Mouse (Mus musculus): Measurements from ENCODE around the gene Bzw1. TPM values are rescaled to one million over a fixed set of nuclear protein-coding genes. Genes with fewer than 3 reads are reported as not detected.
"Not testable (repeated sequence)": the region's sequence is repeated elsewhere in the genome, so short reads cannot be mapped to it uniquely, and the experiment has no call there.

Bzw1 gene
- 100 to 1,000 TPM in 1 of 2 experiments, 10 to 100 TPM in 1; 91.1 to 104 TPM for total RNA-seq (2021)
- long read RNA-seq, experiment 1, transcript Bzw1-201 (12 exons, 3,876 nt), result major isoform, 223 of 235 reads
- long read RNA-seq, experiment 1, partial matches to known transcripts, result 6 of 235 reads
- long read RNA-seq, experiment 1, other reads (novel, unspliced or antisense), result 6 of 235 reads
- long read RNA-seq, experiment 2, transcript Bzw1-201 (12 exons, 3,876 nt), result major isoform, 191 of 208 reads
- long read RNA-seq, experiment 2, partial matches to known transcripts, result 9 of 208 reads
- long read RNA-seq, experiment 2, other reads (novel, unspliced or antisense), result 8 of 208 reads

GRCm38 (mm10) chr1:58392652-58393283 lies at the start of gene Bzw1:
Bzw1 (plus strand) TSS chr1:58392898.
- peak; percentile 95 for DNase-seq

- DNase-seq, result no peak
Observed at GRCm38 (mm10) chr1:58343861-58344260, 48.8 kb upstream of the Bzw1 start.

DNA sequence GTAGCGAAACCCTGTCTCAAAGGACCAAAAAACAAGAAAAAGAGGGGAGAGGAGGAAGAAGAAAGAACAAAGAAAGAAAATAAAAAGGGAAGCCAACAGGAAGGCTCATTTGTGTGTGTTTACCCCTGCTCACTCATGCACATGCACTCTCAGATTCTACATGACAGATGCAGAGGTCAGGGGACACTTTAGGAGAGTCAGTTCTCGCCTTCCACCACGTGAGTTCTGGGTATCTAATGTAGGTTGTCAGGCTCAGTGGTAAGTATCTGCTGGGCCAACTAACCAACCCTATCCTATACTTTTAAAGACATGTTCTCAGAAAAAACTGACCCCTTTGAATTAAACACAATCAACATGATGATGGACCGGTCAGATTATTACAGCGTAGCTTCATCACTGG lies 48.1 kb upstream of the Bzw1 start:
- DNase-seq, result no peak

DNA sequence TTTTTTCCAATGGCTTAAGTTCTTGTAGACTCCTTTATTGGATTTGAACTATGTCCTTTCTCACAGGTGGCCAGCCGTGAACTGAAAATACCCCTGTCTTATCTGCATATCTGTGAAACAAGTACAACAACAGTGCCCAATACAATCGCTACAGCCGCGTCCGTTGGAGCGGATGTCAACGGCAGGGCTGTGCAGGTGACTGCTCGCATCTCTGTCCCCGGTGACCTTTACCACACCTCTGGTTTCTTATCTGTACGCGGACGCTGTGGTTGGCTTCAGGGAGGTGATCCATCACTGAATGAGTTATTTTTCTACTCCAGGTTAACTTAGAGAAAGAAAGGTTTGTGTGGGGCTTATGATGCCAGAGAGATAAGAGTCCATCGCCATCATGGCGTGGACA lies 46.5 kb upstream of the Bzw1 start:
- no peak for DNase-seq

DNA sequence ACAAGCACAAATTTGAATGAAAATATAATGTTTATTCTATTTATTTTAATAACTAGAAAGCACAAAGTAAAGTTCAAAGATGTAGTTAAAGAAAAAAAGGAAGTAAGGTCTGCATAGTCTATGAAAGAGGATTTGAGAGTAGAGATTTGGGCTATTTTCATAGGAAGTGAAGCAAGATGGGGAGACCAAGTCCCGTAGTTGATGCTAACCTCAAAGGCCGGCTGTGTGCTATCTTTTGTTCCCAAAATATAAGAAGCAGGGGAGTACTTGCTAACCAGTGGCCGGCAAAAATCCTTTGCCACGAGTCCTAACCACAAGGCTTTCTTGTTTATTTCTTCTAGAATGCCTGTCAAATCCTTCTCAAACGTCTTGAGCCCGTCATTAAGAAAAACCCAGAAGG lies 44.0 kb upstream of the Bzw1 start:
- no peak for DNase-seq

DNA sequence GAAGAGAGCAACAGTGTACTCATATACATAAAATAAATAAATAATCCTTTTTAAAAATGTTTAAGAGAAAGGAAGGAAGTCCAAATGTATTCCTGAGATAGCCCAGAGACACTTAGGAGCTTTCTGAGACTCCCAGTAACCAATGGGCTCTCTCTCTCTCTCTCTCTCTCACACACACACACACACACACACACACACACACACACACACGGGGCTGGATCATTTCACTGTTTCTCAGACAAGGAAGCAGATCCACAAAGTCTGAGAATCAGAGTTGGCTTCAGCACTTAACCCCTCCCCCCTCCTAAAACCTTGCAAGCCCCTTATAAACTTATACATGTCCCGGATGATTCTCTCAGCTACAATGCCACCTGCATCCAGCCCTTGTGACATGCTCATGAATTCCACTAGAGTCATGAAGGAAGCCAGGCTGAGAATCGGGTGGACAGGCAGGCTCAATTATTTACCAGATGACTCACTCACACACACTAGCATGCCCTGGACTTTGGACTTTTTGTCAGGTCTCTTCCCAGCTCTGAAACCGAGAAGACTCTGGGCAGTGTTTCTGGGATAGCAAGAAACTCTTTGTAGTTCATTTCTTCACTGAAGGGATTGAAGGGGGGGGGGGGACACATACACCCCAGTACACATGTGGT lies 39.3 kb upstream of the Bzw1 start:
- no peak for DNase-seq

DNA sequence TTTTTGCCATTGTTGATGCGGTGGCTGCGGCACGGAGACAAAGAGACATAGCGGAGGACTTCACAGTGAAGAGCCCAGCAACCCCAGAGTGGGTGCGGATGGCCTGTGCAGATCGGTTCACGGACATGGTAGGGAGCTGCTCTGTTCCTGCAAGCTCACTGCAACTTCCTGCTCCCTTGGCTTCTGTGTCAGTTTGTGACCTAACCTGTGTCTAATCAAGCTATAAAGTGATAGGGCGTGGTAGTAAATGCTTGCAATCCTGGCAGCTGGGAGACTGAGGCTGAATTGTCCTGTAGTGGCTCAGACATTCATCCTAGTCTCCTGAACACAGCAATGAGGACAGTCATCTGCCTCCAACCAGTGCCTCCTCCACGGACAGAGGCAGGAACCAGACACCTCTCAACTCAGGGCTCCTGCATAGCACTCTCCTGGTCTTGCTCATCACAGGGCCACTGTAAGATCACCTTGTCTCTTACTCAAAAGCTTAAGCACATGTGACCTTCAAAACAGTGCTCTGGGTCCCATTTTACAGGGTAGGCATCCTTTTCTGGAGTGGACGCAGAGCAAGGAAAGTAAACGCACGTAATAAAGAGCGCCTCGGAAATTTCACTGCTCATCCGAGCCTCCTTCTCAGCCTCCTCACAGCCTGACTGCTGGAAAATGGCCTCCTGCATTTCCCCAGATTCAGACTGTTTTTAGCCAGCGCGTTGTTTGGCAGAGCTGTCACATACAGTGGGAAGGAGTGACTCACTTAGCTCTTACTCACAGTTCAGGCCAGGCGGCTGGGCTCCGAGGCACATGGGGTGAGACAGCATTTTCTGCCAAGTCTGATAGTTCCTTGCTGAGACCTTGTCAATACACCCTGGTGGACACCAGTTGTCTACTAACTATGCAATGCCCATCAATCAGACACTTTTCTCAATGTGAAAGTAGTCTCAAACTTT lies 33.5 kb upstream of the Bzw1 start:
- DNase-seq, result peak; percentile 49

DNA sequence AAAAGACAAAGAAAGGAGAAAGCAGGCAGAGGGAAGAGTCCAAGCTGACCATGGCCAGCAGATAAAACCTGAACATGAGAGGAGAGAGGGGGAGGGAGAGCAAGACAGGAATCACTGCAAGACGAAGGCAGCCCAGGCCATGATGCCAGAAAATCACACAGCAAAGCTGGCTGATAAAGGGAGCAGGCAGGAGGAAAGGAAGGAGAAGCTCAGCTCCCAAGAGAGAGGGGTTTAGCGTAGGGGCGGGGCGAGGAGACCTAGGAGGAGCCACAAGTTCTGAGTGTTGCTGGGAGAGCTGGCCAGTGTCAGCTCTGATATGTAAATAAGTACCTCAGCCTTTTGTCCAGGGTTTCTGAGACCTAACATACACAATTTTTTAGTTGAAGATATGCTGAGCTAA lies 30.4 kb upstream of the Bzw1 start:
- no peak for DNase-seq

GRCm38 (mm10) chr1:58364551-58364950 lies 28.1 kb upstream of the Bzw1 start:
- no peak for DNase-seq

GRCm38 (mm10) chr1:58365829-58366228 lies 26.9 kb upstream of the Bzw1 start:
- no peak for DNase-seq

GRCm38 (mm10) chr1:58366737-58367471 lies 25.8 kb upstream of the Bzw1 start:
- DNase-seq, result no peak

DNA sequence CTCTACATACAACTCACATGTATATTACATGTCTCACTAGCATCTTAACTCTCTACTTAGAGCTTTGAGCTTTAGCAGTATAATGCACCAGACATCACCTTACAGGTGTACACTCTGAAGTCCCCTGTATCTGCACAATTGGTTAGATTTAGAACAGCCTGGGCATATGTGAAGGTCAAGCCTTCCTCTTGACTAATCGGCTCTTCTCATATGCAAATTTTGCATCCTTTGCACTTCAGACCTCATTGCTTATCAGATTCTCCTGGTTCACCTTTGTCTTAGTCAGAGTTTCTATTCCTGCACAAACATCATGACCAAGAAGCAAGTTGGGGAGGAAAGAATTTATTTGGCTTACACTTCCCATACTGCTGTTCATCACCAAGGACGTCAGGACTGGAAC lies 23.0 kb upstream of the Bzw1 start:
- no peak for DNase-seq

- DNase-seq, result not testable (repeated sequence)
Observed at GRCm38 (mm10) chr1:58374266-58374665, 18.4 kb upstream of the Bzw1 start.

- DNase-seq, result no peak
Observed at GRCm38 (mm10) chr1:58375574-58376147, 17.0 kb upstream of the Bzw1 start.

DNA sequence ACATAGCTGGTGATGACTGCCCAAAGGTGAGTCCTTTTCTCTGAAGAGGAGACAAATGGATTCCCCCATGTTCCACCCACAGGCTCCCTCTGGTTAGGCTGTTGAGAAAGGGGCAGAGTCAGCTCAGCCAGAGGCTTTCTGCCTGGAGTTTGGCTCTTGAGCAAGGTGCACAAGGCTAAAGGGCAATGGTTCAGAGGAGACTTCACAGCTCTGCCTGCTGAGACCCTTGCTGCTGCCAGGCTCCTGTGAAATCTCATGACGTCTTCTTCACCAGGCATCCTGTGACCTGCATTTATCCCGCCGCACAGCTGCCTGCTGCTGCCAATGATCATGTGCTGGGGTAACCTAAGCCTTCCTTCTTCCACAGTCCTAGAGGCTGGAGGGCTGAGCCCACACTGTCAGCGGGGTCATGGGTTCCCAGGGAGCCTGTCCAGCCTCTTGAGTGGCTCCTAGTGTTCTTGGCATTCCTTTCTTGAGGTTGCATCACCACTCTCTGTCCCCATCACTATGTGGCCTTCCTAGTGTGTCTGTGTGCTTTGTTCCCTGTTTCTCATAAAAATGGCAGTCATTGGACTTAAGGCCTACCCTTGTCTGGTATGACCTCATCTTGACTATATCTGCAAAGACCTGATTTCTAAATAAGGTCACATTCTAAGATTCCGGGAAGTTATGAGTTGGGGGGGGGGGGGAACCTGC lies 10.0 kb upstream of the Bzw1 start:
- DNase-seq, result no peak

DNA sequence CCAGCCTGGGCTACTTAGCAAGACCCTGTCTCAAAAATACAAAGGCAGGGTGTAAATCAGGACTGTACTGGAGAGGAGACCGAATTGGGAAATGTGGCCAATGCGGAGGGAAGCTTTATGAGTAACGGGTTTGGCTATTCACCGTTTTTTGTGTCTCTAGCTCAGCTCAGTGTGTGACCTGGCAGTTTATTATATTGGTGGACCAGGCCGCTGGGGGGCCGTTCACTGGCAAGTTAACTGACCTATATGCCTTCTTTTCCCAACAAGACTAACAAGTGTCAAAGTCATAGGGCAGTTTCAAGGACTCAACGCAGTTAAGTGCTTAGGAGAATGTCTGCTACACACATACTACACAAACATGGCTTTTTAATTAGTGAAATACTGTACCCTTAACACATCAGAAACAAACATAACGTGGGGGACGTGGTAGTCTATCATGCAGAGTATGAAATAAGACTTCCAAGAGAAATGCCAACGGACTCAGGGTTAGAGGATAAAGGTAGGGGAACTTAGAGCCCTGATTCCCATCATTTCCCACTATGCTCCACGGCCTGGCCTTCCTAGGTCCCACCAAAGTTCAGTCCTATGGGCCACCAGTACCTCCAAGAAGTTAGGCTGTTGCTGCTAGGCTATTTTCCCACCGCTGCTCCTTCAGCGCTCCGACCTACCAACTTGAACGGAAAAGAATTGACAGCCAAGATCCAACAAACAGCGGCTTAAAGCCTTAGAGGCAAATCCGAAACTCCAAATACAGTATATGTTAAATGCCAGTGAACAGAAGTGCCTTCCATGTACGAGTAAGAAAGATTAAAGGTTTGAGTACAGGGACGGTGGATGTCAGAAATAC lies 1.1 kb upstream of the Bzw1 start:
- DNase-seq, result no peak

GRCm38 (mm10) chr1:58392268-58392651 lies 438 bp upstream of the Bzw1 start:
- DNase-seq, result no peak

DNA sequence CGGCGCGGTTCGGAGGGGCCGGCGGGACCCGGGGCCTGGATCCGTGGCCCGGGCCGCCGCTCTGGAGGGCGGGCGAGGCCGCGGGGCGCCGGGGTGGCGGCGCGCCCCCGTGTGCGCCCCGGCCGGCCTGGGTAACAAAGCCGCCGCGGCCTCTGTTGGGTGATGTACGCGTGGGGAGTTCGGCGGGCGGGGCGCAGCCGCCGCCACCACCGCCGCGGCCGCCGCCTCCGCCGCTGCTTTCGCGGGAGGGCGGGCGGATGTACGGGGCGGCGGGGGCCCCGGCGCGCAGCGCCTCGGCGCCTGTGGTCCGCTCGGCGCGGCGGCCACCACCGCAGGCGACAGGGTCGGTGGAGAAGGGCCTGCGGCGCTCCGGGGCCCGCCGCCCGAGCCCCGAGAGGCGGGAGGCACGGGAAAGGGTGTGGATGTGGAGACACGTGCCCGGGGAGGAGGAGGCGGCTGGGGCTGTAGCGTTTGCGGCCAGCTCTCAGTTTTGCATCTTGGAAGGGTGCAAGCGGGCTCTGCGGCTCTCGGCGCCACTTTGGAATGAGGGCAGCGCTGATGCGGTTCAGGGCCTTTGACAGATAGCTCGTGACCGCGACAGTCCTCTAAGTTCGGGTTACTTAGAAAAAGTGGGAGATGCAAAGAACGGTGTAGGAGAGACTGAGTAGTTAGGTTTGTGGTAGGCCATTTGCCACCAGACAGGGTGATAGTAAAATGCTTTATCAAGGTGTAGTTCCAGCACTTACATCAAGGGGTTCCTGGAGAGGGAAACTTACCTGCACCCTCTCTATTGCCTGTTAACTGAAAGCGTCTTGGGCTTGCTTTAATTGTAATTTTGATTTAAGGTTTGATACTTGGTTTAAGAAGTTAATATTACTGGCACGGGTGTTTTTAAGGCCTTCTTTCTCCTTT lies 842 bp downstream of the Bzw1 start:
- peak; percentile 58 for DNase-seq

GRCm38 (mm10) chr1:58395341-58395740 lies 2.6 kb downstream of the Bzw1 start:
- DNase-seq, result no peak
